Mouse (Mus musculus) intestine, postnatal 0 days (tissue): Measurements from ENCODE around the gene Ankrd33. TPM values are rescaled to one million over a fixed set of nuclear protein-coding genes. Genes with fewer than 3 reads are reported as not detected.
A peak's percentile ranks its signal among the peaks of the same experiment; 100 is the strongest.

Experiments used
- ATAC-seq: fragments of 200-750 bp; cut with Nextera tagmentation; 2 replicates; pipeline ENCODE4 v1.8.0; 2017; ENCODE audit warnings: mild to moderate bottlenecking, moderate TSS enrichment, moderate library complexity
- H3K27ac ChIP-seq: fragments of 300-500 bp; sonication (generic); 2 replicates; pipeline ENCODE4 v1.5.1; 2014; ENCODE audit warnings: mild to moderate bottlenecking, low read depth, low read length, moderate library complexity
- H3K27me3 ChIP-seq: fragments of 300-500 bp; sonication (generic); replicated peaks from 2 replicates; pipeline ENCODE4 v1.6.1; 2014; ENCODE audit warnings: low read length, mixed read lengths; ENCODE audit not compliant: control insufficient read depth, insufficient read depth
- H3K36me3 ChIP-seq: fragments of 300-500 bp; sonication (generic); 2 replicates; pipeline ENCODE4 v1.6.1; 2014; ENCODE audit warnings: mild to moderate bottlenecking, moderate library complexity; ENCODE audit not compliant: control insufficient read depth, insufficient read depth
- H3K4me1 ChIP-seq: fragments of 300-500 bp; sonication (generic); replicated peaks from 2 replicates; pipeline ENCODE4 v1.6.1; 2014; ENCODE audit warnings: antibody characterized with exemption, low read length, mixed read lengths; ENCODE audit not compliant: control insufficient read depth, insufficient read depth
- H3K4me2 ChIP-seq: fragments of 300-500 bp; sonication (generic); replicated peaks from 2 replicates; pipeline ENCODE4 v1.6.1; 2014; ENCODE audit warnings: low read depth, mild to moderate bottlenecking, moderate library complexity
- H3K4me3 ChIP-seq: fragments of 300-500 bp; sonication (generic); 2 replicates; pipeline ENCODE4 v1.5.1; 2014; ENCODE audit warnings: low read depth, low read length
- H3K9ac ChIP-seq: fragments of 300-500 bp; sonication (generic); 2 replicates; pipeline ENCODE4 v1.6.1; 2014; ENCODE audit warnings: mild to moderate bottlenecking, low read depth, low read length
- H3K9me3 ChIP-seq: fragments of 300-500 bp; sonication (generic); 2 replicates; pipeline ENCODE4 v1.6.1; 2016; ENCODE audit warnings: mixed run types; ENCODE audit not compliant: control insufficient read depth
- CTCF ChIP-seq: sonication (generic); IDR thresholded peaks from 2 replicates; pipeline ENCODE4 v1.5.1; 2016; ENCODE audit warnings: low read depth, mild to moderate bottlenecking, control low read depth, antibody characterized with exemption, moderate library complexity
- WGBS: fragments of 180-500 bp; shearing (Covaris S2); extraction: QIAGEN DNeasy Blood & Tissue Kit; methylation state at CpG from one replicate; pipeline ENCODE4 v1.1.7; 2014; 5-methylcytosine and 5-hydroxymethylcytosine counted together
- polyA plus RNA-seq: library from polyadenylated mRNA; unstranded; fragments of >200 nt; fragmentation: Nextera tagmentation; extraction: Ambion mirVana; gene quantifications from 2 replicates; pipeline ENCODE4 v1.2.1, GENCODE M21; 2015

Ankrd33 gene
- polyA plus RNA-seq, 1 experiment from 2014 or later: not detected

GRCm38 (mm10) chr15:101146100-101146965 is 30.8 kb downstream of the Ankrd33 start:
- no peak for ATAC-seq
- Histone ChIP-seq H3K36me3 (no peaks in the 10 kb centered on the region), H3K27ac (peak overlapping the region; percentile 94; the same call in 1 of the 2 replicates), H3K9ac (no peak overlapping the region), H3K4me2 (peak overlapping the region; percentile 68), H3K4me1 (peaks cover 32% of the 10 kb centered on the region), H3K4me3 (no peak overlapping the region), H3K27me3 (no peaks in the 10 kb centered on the region), H3K9me3 (no peaks in the 10 kb centered on the region)
- TF ChIP-seq CTCF: no peak; the same call in 1 of the 2 replicates
- WGBS: 42% methylated on average over 15 of the region's 15 CpGs

GRCm38 (mm10) chr15:101147115-101147909 is 31.8 kb downstream of the Ankrd33 start:
- no peak overlapping the region for H3K27ac ChIP-seq
- H3K4me1 ChIP-seq: peaks cover 32% of the 10 kb centered on the region
- no peaks in the 10 kb centered on the region for H3K9me3 ChIP-seq
- ATAC-seq: no peak
- TF ChIP-seq CTCF: no peak
- H3K36me3 ChIP-seq: no peaks in the 10 kb centered on the region
- no peak overlapping the region for H3K9ac ChIP-seq
- H3K27me3 ChIP-seq: no peaks in the 10 kb centered on the region
- H3K4me2 ChIP-seq: no peak overlapping the region
- 65% methylated on average over 16 of the region's 16 CpGs for WGBS
- no peak overlapping the region for H3K4me3 ChIP-seq

GRCm38 (mm10) chr15:101147910-101148273 is 32.3 kb downstream of the Ankrd33 start:
- H3K4me2 ChIP-seq: no peak overlapping the region
- 12% methylated on average over 6 of the region's 6 CpGs for WGBS
- no peaks in the 10 kb centered on the region for H3K36me3 ChIP-seq
- no peak for TF ChIP-seq CTCF
- no peak overlapping the region for H3K4me3 ChIP-seq
- H3K4me1 ChIP-seq: peaks cover 28% of the 10 kb centered on the region
- no peak for ATAC-seq
- H3K9me3 ChIP-seq: no peaks in the 10 kb centered on the region
- H3K9ac ChIP-seq: no peak overlapping the region
- H3K27me3 ChIP-seq: no peaks in the 10 kb centered on the region
- no peak overlapping the region for H3K27ac ChIP-seq

- Histone ChIP-seq H3K9ac (no peak overlapping the region), H3K36me3 (no peaks in the 10 kb centered on the region), H3K4me3 (no peak overlapping the region), H3K4me1 (peaks cover 23% of the 10 kb centered on the region; the same call in 1 of the 2 replicates), H3K4me2 (no peak overlapping the region), H3K27me3 (no peaks in the 10 kb centered on the region), H3K27ac (no peak overlapping the region), H3K9me3 (no peaks in the 10 kb centered on the region)
- ATAC-seq: no peak
- no peak for TF ChIP-seq CTCF
- WGBS: 60% methylated on average over 6 of the region's 6 CpGs
These were observed 33.0 kb downstream of the Ankrd33 start for GRCm38 (mm10) chr15:101148604-101149003.

- peaks cover 11% of the 10 kb centered on the region; the same call in 1 of the 2 replicates for H3K4me1 ChIP-seq
- ATAC-seq: no peak
- no peak overlapping the region for H3K27ac ChIP-seq
- H3K9ac ChIP-seq: no peak overlapping the region
- WGBS: 64% methylated on average over 9 of the region's 9 CpGs
- no peaks in the 10 kb centered on the region for H3K9me3 ChIP-seq
- TF ChIP-seq CTCF: no peak
- no peaks in the 10 kb centered on the region for H3K36me3 ChIP-seq
- no peak overlapping the region for H3K4me2 ChIP-seq
- H3K27me3 ChIP-seq: no peaks in the 10 kb centered on the region
- H3K4me3 ChIP-seq: no peak overlapping the region
These were observed 36.1 kb downstream of the Ankrd33 start for GRCm38 (mm10) chr15:101151409-101152261.
